ENCODE assay signal across 8 mouse cellular contexts in genomic region chr4:120568005-120568404, GRCm38 (mm10). TPM values are rescaled to one million over a fixed set of nuclear protein-coding genes. Genes with fewer than 3 reads are reported as not detected.
DNase-seq lines count a peak whose midpoint lies in the region; ATAC-seq and TF ChIP-seq lines count a peak whose summit lies in the region.
"Had no signal": no experiment of that assay in that cellular context is flagged by ENCODE, and none has a peak within 500 bp of the region (broad histone marks: within the 10 kb centered on the region; RNA-seq: fewer than 3 reads in every experiment).

No protein-coding gene starts in this region.

- peak overlapping the region; percentile 66 for H3K4me2 ChIP-seq in hindbrain, embryonic 16.5 days (ENCODE audit: low read length)

- H3K27me3 ChIP-seq in Patski = no peaks in the 10 kb centered on the region
- peaks cover 5% of the 10 kb centered on the region; the same call in 1 of the 2 replicates for H3K27me3 ChIP-seq in forebrain, embryonic 10.5 days (ENCODE audit: poor library complexity, severe bottlenecking)
- no peaks in the 10 kb centered on the region for H3K27me3 ChIP-seq in hindbrain, embryonic 16.5 days (replicated peaks; ENCODE audit: control insufficient read depth, insufficient read depth, low read length)

- H3K9me3 ChIP-seq in forebrain, embryonic 10.5 days = no peaks in the 10 kb centered on the region
- no peaks in the 10 kb centered on the region for H3K9me3 ChIP-seq in hindbrain, embryonic 16.5 days (ENCODE audit: control insufficient read depth, low read length)

- no peak for TF ChIP-seq CTCF in Patski (IDR thresholded peaks at IDR 0.05)

- POLR2A ChIA-PET in Patski (lab: Charles Lee) = no interaction called here

- 78% methylated on average over 5 of the region's 5 CpGs for WGBS in forebrain, embryonic 10.5 days
- WGBS in hindbrain, embryonic 16.5 days = 47% methylated on average over 5 of the region's 5 CpGs

- ATAC-seq in Patski = peak; percentile 40
- no peak for ATAC-seq in hindbrain, embryonic 16.5 days
- no peak for ATAC-seq in cerebellum, adult (ENCODE audit: insufficient number of reproducible peaks, low FRiP score, low TSS enrichment)

- in situ Hi-C loops in Patski (cut with MboI; ENCODE audit: low pct_unique_long_range_greater_than_20kb) = no loop called here

- peak overlapping the region; percentile 85 for H3K4me3 ChIP-seq in forebrain, embryonic 10.5 days
- no peak overlapping the region; the same call in 1 of the 2 replicates for H3K4me3 ChIP-seq in hindbrain, embryonic 16.5 days (ENCODE audit: low read length)

- H3K9ac ChIP-seq in hindbrain, embryonic 16.5 days (ENCODE audit: low read depth, low read length) = peak overlapping the region; percentile 22; the same call in 1 of the 2 replicates

- peak; percentile 58 for DNase-seq in Patski (ENCODE audit: low read depth, low spot score)
- no peak for DNase-seq in forebrain, embryonic 10.5 days (ENCODE audit: extremely low spot score, low spot score)
- DNase-seq in lung, postnatal 36 days = peak; percentile 63
- no peak for DNase-seq in ovary, adult 18-20 months (ENCODE audit: low spot score)
- DNase-seq in cerebellum, adult 8-10 months = no peak
- DNase-seq: cerebellum, postnatal 14 days had no signal

- H3K27ac ChIP-seq in forebrain, embryonic 10.5 days = no peak overlapping the region
- no peak overlapping the region for H3K27ac ChIP-seq in hindbrain, embryonic 16.5 days (ENCODE audit: low read depth, low read length)

- peaks cover 48% of the 10 kb centered on the region for H3K36me3 ChIP-seq in forebrain, embryonic 10.5 days (replicated peaks)
- H3K36me3 ChIP-seq in hindbrain, embryonic 16.5 days (ENCODE audit: control insufficient read depth, insufficient read depth, low read length) = peaks cover 15% of the 10 kb centered on the region

- CTCF ChIA-PET in Patski (lab: Charles Lee) = no interaction called here

- peaks cover 37% of the 10 kb centered on the region for H3K4me1 ChIP-seq in forebrain, embryonic 10.5 days
- peaks cover 21% of the 10 kb centered on the region for H3K4me1 ChIP-seq in hindbrain, embryonic 16.5 days (ENCODE audit: control insufficient read depth, insufficient read depth, low read depth, low read length)

RNA-seq across cellular contexts. Expression of gene Ctps, which starts 2.1 kb away (rescaled TPM):
- 130 TPM for polyA plus RNA-seq in Patski (2021)
- polyA plus RNA-seq in forebrain, embryonic 10.5 days (2016; fragmentation: Nextera tagmentation; extraction: Ambion mirVana) = 152 and 158 TPM in 2 replicates
- 76.4 and 77.1 TPM in 2 replicates for polyA plus RNA-seq in hindbrain, embryonic 16.5 days (2015; fragmentation: Nextera tagmentation; extraction: Ambion mirVana)

RNA-seq across cellular contexts. Expression of gene Gm8439, which starts 20.5 kb away (rescaled TPM):
- polyA plus RNA-seq in Patski (2021) = not detected
- not detected in 2 replicates for polyA plus RNA-seq in forebrain, embryonic 10.5 days (2016; fragmentation: Nextera tagmentation; extraction: Ambion mirVana)
- not detected in 2 replicates for polyA plus RNA-seq in hindbrain, embryonic 16.5 days (2015; fragmentation: Nextera tagmentation; extraction: Ambion mirVana)

RNA-seq across cellular contexts. Expression of gene Slfnl1, which starts 36.0 kb away (rescaled TPM):
- 0.64 TPM for polyA plus RNA-seq in Patski (2021)
- not detected in 2 replicates for polyA plus RNA-seq in forebrain, embryonic 10.5 days (2016; fragmentation: Nextera tagmentation; extraction: Ambion mirVana)
- not detected in 2 replicates for polyA plus RNA-seq in hindbrain, embryonic 16.5 days (2015; fragmentation: Nextera tagmentation; extraction: Ambion mirVana)

Comparison
In these comparisons a context has a peak if more than half of its experiments do, and no peak if none do; other contexts are left out.
1. DNase-seq: peak in Patski (single experiment) and lung, postnatal 36 days (single experiment); none in forebrain, embryonic 10.5 days (single experiment), ovary, adult 18-20 months (single experiment) and cerebellum, adult 8-10 months (single experiment).